Mouse (Mus musculus): ENCODE results near the gene Ciart.

GRCm38 (mm10) chr3:95902373-95902625, 20.2 kb upstream of the Ciart start:
- TF ChIP-seq POLR2A (IDR thresholded peaks at IDR 0.05; ENCODE audit: insufficient read depth, low read depth, low read length), result no peak
- no peak for TF ChIP-seq CTCF (IDR thresholded peaks at IDR 0.05; ENCODE audit: insufficient read depth, low read depth, low read length)
